Mouse (Mus musculus) lung, postnatal 0 days (tissue): Measurements from ENCODE around the gene Kif2c. TPM values are rescaled to one million over a fixed set of nuclear protein-coding genes. Genes with fewer than 3 reads are reported as not detected.

ENCODE experiments used
- ATAC-seq: fragments of 200-750 bp; cut with Nextera tagmentation; 2 replicates; pipeline ENCODE4 v1.8.0; 2017; ENCODE audit warnings: moderate library complexity
- DNase-seq: peaks from one replicate; pipeline ENCODE4 v3.0.0-alpha.2; 2016; ENCODE audit warnings: low spot score
- H3K27ac ChIP-seq: fragments of 300-500 bp; sonication (generic); 2 replicates; pipeline ENCODE4 v1.5.1; 2014; ENCODE audit warnings: antibody characterized with exemption, mild to moderate bottlenecking, low read length, mixed read lengths
- H3K27me3 ChIP-seq: fragments of 300-500 bp; sonication (generic); replicated peaks from 2 replicates; pipeline ENCODE4 v1.6.1; 2014; ENCODE audit warnings: low read length, mixed read lengths; ENCODE audit not compliant: insufficient read depth
- H3K36me3 ChIP-seq: fragments of 300-500 bp; sonication (generic); 2 replicates; pipeline ENCODE4 v1.6.1; 2014; ENCODE audit warnings: low read length, mixed read lengths; ENCODE audit not compliant: insufficient read depth
- H3K4me1 ChIP-seq: fragments of 300-500 bp; sonication (generic); 2 replicates; pipeline ENCODE4 v1.6.1; 2014; ENCODE audit warnings: antibody characterized with exemption, low read depth, low read length, mixed read lengths; ENCODE audit not compliant: insufficient read depth
- H3K4me2 ChIP-seq: fragments of 300-500 bp; sonication (generic); replicated peaks from 2 replicates; pipeline ENCODE4 v1.6.1; 2014; ENCODE audit warnings: low read depth, mild to moderate bottlenecking, low read length, moderate library complexity, mixed read lengths
- H3K4me3 ChIP-seq: fragments of 300-500 bp; sonication (generic); 2 replicates; pipeline ENCODE4 v1.5.1; 2014; ENCODE audit warnings: low read depth, low read length
- H3K9ac ChIP-seq: fragments of 300-500 bp; sonication (generic); replicated peaks from 2 replicates; pipeline ENCODE4 v1.6.1; 2014; ENCODE audit warnings: low read depth, mild to moderate bottlenecking
- H3K9me3 ChIP-seq: fragments of 300-500 bp; sonication (generic); 2 replicates; pipeline ENCODE4 v1.6.1; 2016; ENCODE audit warnings: low read length, mixed read lengths
- CTCF ChIP-seq: IDR thresholded peaks from 2 replicates; pipeline ENCODE4 v1.5.1; 2016; ENCODE audit warnings: antibody characterized with exemption, mild to moderate bottlenecking
- EP300 ChIP-seq: IDR thresholded peaks from 2 replicates; pipeline ENCODE4 v1.6.1; 2016; ENCODE audit warnings: antibody characterized with exemption, mild to moderate bottlenecking, control low read depth
- WGBS: fragments of 180-500 bp; shearing (Covaris S2); extraction: QIAGEN DNeasy Blood & Tissue Kit; methylation state at CpG from one replicate; pipeline ENCODE4 v1.1.7; 2014; 5-methylcytosine and 5-hydroxymethylcytosine counted together
- polyA plus RNA-seq: library from polyadenylated mRNA; unstranded; fragments of >200 nt; fragmentation: Nextera tagmentation; extraction: Ambion mirVana; gene quantifications from 2 replicates; pipeline ENCODE4 v1.2.1, GENCODE M21; 2015

The Kif2c gene
- polyA plus RNA-seq, 1 experiment from 2014 or later, result 2.0 TPM

GRCm38 (mm10) chr4:117223001-117223400, 40.6 kb upstream of the Kif2c start:
- no peaks in the 10 kb centered on the region for H3K4me1 ChIP-seq
- H3K27me3 ChIP-seq, result no peaks in the 10 kb centered on the region
- 46% methylated on average over 5 of the region's 5 CpGs for WGBS
- no peak overlapping the region for H3K4me3 ChIP-seq
- H3K36me3 ChIP-seq, result no peaks in the 10 kb centered on the region
- no peak overlapping the region for H3K27ac ChIP-seq
- DNase-seq (no peak), ATAC-seq (no peak)
- TF ChIP-seq CTCF (no peak), EP300 (no peak)
- H3K4me2 ChIP-seq, result no peak overlapping the region
- no peak overlapping the region for H3K9ac ChIP-seq
- no peaks in the 10 kb centered on the region for H3K9me3 ChIP-seq

- no peak overlapping the region for H3K27ac ChIP-seq
- no peaks in the 10 kb centered on the region for H3K36me3 ChIP-seq
- no peak for ATAC-seq
- no peak for DNase-seq
- no peak overlapping the region for H3K9ac ChIP-seq
- no peak overlapping the region for H3K4me3 ChIP-seq
- H3K4me1 ChIP-seq, result no peaks in the 10 kb centered on the region
- TF ChIP-seq EP300 (no peak), CTCF (no peak)
- no peaks in the 10 kb centered on the region for H3K27me3 ChIP-seq
- H3K4me2 ChIP-seq, result no peak overlapping the region
- 78% methylated on average over 9 of the region's 9 CpGs for WGBS
- no peaks in the 10 kb centered on the region for H3K9me3 ChIP-seq
Measured at GRCm38 (mm10) chr4:117221836-117222235, 39.4 kb upstream of the Kif2c start.

- no peak overlapping the region for H3K9ac ChIP-seq
- H3K9me3 ChIP-seq, result no peaks in the 10 kb centered on the region
- no peaks in the 10 kb centered on the region for H3K36me3 ChIP-seq
- TF ChIP-seq EP300 (no peak), CTCF (no peak)
- ATAC-seq (no peak), DNase-seq (no peak)
- no peak overlapping the region for H3K4me2 ChIP-seq
- H3K27ac ChIP-seq, result no peak overlapping the region
- WGBS, result 70% methylated on average over 9 of the region's 9 CpGs
- H3K4me3 ChIP-seq, result no peak overlapping the region
- no peaks in the 10 kb centered on the region for H3K27me3 ChIP-seq
- H3K4me1 ChIP-seq, result no peaks in the 10 kb centered on the region
Measured at GRCm38 (mm10) chr4:117220741-117221515, 38.5 kb upstream of the Kif2c start.

GRCm38 (mm10) chr4:117218517-117219219, 36.2 kb upstream of the Kif2c start:
- Histone ChIP-seq H3K4me2 (no peak overlapping the region), H3K4me1 (no peaks in the 10 kb centered on the region), H3K9ac (no peak overlapping the region), H3K27ac (no peak overlapping the region), H3K9me3 (no peaks in the 10 kb centered on the region), H3K4me3 (no peak overlapping the region), H3K27me3 (no peaks in the 10 kb centered on the region), H3K36me3 (no peaks in the 10 kb centered on the region)
- peak; percentile 96 for TF ChIP-seq CTCF
- peak; percentile 74 for TF ChIP-seq EP300
- ATAC-seq, result peak; percentile 79
- peak; percentile 90 for DNase-seq
- 28% methylated on average over 10 of the region's 10 CpGs for WGBS

- ATAC-seq (no peak), DNase-seq (no peak)
Measured at GRCm38 (mm10) chr4:117217029-117217428, 34.6 kb upstream of the Kif2c start.

GRCm38 (mm10) chr4:117214250-117214649, 31.8 kb upstream of the Kif2c start:
- Histone ChIP-seq H3K27me3 (no peaks in the 10 kb centered on the region), H3K4me3 (no peak overlapping the region), H3K4me1 (no peaks in the 10 kb centered on the region), H3K4me2 (no peak overlapping the region), H3K36me3 (no peaks in the 10 kb centered on the region), H3K27ac (no peak overlapping the region), H3K9me3 (no peaks in the 10 kb centered on the region), H3K9ac (no peak overlapping the region)
- DNase-seq, result no peak
- ATAC-seq, result no peak
- 79% methylated on average over 6 of the region's 6 CpGs for WGBS
- no peak for TF ChIP-seq EP300
- TF ChIP-seq CTCF, result no peak

More at GRCm38 (mm10) chr4:117217029-117217428, 34.6 kb upstream of the Kif2c start:
- H3K9me3 ChIP-seq, result no peaks in the 10 kb centered on the region
- H3K4me1 ChIP-seq, result no peaks in the 10 kb centered on the region
- H3K4me2 ChIP-seq, result no peak overlapping the region
- H3K27me3 ChIP-seq, result no peaks in the 10 kb centered on the region
- TF ChIP-seq CTCF (no peak), EP300 (no peak)
- H3K9ac ChIP-seq, result no peak overlapping the region
- 42% methylated on average over 5 of the region's 5 CpGs for WGBS
- no peak overlapping the region for H3K4me3 ChIP-seq
- H3K27ac ChIP-seq, result no peak overlapping the region
- no peaks in the 10 kb centered on the region for H3K36me3 ChIP-seq
